Mouse (Mus musculus) urinary bladder, postnatal 4 days (tissue): ENCODE results near the gene Cyp1a2.

Source experiments
- DNase-seq, 2 experiments: peaks; one replicate each; pipeline ENCODE4 v3.0.0; 2021 to 2022; ENCODE audit warnings: low spot score in 2 of 2

Cyp1a2 gene

DNA sequence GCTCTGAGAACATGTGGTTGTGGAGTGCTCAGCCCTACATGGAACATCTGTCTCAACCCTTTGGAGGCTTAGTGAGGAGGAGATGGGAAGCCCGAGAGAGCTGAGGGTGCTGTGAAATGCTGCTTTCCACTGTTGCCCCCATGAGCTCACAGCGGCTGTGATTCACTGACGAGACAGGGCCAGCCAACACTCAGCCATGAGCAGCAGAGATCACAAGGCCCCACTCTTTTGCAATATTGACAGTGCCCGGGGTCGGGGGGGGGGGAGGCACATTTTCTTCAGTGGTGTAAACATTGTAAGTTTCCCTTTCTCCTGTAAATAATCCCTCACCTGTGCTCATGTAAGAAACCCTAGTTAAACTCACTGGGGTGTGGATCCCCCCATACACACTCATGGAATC is 12.0 kb downstream of the Cyp1a2 start:
- no peak for DNase-seq

DNA sequence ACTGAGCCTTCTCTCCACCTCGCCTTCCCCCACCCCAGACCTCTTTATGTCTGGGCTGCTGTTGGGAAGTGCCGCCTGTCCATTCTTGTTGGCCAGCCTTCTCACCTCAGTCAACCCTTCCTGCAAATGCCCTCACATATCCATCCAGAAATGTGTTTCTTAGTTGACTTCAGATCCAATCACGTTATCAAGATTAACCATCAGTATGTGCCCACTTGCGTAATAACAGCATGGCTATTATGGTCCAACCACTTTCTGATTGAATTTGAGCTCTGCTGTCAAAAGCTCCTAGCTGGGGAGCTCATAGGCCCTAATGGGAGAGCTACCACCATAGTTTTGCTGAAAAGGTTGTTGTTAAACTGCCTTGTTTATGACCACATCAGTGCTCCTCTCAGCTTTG is 12.5 kb downstream of the Cyp1a2 start:
- DNase-seq, result no peak

DNA sequence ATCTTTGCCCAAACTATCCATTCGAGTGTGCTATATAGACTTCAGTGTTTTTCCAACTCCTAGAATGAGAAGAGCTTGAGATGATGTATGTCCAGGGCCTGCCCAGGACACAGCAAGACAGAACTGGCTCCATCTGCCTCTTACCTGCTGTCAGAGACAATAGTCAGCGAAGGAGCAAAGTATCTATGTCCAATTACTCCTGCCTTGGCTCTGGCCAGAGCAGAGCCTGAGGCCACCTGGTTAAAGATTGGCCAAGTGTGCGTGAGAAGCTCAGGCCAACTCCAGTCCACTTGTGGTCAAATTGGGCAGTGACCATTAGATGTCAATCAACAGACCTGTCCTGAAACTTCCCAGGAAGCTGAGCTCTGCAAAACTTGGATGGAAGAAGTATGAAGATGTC is 13.9 kb downstream of the Cyp1a2 start:
- DNase-seq, result no peak

DNA sequence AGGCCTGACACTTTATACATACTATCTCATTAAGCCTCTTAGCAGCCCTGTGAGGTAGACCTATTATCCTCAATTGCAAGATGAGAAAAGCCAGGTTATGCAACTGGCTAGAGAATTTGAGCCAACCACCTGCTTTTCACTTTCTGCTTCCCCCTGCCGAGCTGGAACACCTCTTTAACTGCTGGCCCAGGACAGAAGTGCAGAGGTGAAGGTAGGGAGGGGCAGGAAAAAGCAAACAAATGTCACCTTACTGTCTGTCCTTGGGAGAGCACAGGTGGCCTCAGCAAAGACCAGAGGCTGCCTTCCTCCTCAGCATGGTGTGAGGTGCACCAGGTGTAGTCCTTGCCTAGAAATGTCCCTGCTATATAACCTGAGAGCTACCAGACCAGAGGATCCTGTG is 15.2 kb downstream of the Cyp1a2 start:
- DNase-seq, result no peak

DNA sequence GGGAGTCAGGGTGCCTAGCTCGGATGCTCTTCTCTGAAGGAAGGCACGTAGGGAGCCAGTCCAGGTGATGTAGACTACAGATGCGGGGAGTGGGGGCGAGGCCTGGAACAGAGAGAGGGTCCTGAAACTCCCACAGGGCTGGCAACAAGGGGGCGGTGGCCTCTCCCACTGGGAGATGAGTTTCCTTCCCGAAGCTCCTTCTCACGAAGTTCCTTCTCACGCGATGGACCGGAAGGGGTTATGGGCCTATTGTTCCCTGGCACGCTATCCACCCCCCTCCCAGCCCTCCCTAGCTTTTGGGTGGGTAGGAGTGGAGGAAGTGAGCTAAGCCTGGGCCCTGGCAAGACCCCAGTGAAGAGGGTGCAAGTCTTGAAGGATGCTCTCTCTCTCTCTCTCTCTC is 15.7 kb downstream of the Cyp1a2 start:
- no peak for DNase-seq

DNA sequence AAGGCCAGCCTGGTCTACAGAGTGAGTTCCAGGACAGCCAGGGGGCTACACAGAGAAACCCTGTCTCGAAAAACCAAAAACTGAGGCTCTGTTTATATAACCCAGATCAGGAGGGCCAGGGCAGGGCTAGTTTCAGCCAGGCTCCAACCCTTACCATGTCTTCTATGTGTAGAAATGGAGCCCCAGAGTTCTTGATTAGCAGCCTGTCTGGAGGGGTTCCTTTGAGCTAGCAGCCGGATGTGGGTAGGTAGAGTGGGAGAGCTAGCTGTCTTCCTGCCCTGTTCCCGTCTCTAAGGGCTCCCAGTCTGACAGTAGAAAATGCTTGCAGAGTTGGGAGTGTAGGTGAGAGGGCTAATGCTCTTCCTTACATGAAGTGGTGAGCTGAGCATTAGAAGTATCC is 16.4 kb downstream of the Cyp1a2 start:
- no peak for DNase-seq

DNA sequence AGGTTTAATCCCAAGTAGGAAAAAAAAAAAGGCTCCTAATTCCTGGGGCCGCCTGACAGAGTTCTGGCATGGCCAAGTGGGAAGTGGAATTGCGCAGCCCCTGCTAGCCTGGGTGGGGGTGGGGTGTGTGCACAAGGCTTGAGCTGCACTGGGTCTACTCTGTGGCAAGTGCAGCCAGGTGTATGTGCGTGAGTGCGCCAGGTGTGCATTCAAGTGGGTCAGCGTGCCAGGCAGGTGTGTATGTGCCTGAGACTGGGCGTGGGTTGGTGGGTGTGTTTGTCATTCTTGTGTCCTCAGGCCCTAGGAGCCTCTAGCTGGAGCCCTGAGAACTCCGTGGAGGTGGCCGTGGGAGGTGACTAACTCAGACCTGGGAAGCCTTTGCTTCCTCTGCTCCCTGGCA is 17.0 kb downstream of the Cyp1a2 start:
- no peak for DNase-seq

DNA sequence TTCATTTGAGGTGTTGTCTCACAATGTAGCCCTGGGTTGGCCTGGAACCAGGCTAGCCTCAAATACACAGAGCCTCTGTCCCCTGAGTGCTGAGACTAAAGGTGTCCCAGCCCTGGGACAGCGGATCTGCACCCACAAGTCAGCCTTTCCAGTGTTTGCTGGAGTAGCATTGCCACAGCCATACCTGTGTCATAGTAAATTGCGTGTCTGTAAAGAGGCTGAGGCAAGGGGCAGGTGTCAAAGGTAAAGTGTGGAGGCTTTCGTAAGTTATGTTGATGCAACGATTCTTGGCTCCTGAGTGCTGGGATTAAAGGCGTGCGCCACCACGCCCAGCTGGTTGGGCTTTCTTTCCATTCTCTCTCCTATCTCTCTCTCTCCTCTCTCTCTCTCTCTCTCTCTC is 18.9 kb downstream of the Cyp1a2 start:
- no peak for DNase-seq

DNA sequence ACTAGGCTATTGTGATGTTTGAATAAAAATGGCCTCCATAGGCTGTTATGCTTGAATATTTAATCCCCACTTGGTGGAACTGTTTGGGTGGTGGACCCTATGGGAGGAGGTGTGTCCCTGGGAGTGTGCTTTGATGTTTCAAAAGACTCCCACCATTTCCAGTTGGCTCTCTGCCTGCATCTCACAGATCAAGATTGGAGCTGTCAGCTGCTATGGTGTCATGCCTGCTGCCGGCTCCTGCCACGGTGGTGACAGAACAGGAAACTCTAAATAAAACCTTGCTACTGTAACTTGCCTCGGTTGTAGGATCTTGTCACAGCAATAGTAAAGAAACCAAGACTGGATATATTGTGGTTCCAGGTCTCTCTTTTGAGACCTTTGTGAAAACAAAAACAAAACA is 22.0 kb downstream of the Cyp1a2 start:
- no peak for DNase-seq

DNA sequence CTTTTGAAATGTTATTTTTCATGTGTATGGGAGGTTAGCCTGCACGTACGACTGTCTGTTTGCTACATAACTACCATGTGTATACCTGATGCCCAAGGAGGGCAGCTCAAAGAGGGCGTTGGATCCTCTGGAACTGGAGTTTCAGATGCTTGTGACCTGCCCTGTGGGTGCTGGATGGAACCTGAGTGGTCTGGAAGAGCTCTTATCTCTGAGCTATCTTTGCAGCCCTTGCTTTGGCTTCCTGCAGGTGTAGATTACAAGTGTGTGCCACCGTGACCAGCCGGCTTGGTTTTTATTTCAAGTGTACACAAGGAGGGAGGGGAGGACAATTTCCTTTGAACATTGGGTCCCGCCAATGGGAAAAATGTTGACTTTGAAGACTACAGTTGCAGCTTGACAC is 23.0 kb downstream of the Cyp1a2 start:
- no peak for DNase-seq

DNA sequence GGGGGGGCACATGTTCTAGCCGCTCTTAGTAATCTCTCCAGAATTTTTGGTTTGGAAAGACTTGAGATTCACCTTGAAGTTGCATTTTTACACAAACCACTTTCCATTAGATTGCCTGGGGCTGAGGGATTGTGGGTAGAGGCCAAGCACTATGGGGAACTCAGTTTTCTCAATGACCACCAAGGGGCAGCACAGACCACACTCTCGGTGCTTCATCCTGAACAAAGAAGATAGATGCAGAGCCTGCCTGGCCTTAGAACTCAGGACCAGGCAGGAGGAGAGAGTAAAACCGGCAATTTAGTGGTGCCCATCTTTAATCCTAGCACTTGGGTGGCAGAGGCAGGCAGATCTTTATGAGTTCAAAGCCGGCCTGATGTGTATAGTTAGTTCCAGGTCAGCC is 23.7 kb downstream of the Cyp1a2 start:
- peak in 1 of 2 experiments; percentile 51 for DNase-seq

DNA sequence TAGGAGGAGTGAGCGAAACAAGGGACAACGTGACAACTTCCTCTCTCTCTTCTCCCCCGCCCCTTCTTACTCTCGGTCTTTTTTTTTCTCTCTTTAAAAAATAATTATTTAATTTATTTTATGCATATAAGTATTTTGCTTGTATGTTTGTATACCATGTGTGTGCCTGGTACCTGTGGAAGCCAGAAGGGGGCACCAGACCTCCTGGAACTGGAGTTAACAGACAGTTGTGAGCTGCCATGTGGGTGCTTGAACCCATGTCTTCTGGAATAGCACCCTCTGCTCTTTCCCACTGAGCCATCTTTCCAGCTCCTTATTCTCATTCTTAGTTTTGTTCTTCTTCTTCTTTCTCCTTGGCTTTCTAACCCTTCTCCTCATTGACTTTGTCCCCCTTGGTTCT is 24.5 kb downstream of the Cyp1a2 start:
- DNase-seq, result no peak

DNA sequence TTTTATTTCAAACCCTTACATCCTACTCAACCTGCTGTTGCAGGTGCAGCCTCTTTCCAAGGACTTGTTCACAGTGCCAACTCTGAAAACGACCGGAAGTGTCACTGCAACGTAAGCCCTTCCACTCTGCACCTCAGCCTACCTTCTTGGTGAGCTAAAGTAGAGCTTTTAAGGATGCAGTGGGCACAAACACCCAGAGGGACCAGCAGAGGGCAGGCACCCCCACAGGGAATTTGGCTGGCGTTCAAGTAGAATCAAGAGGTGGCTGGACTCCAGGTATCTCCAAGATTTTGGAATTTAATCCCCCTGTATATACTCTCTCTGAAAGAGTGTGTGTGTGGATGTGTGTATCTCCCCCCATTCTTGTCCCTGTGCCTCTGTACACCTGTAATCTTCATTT is 25.7 kb downstream of the Cyp1a2 start:
- no peak for DNase-seq

DNA sequence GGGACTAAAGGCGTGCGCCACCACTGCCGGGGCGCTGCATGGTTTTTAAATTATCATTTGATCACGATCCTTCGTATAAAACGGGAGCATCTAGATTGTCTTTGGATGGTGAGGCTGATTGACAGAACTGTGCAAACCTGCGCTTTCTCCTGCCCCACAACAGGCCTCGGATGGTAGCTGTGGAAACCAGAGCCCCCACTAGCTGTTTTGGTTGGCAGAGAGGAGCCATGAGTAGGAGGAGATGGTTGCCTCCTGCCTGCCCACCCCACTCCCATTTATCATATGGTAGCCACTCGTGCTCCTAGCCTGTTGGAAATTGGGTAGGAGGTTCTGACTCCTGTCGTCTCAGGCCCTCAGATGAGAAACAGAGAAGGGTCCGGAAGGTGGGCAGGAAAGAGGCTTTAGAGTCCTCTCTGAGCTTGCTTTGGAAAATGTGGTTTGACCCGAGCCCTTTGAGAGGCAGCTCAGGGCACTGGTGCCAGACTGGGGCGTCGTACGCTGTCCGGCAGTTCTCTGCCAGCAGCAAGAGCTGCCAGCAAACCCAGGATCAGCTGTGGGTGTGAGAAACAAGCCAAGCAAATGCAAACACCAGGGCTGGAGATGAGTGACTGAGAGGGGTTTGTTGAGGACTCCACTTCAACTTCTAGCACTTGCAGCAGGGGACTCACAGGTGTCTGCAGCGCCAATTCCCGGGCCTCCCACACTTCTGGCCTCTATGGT is 26.7 kb downstream of the Cyp1a2 start:
- no peak for DNase-seq

DNA sequence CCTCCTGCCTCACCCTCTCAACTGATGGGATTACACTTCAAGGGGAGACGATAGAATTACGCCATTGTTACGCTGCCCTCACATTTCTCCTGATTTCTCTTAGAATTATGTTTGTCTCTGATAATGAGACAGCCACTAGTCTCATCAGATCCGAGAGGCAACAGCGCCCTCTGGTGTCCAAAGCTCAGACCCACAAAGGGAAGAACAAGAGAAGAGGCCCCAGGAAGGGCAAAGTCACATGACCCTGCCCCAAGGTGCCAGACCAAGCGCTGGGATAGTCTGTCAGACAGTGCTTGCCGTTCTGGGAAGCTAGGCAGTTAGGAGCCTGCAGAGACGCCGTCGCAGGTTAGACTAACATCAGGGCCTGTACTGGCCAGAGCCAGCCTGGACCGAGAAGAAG is 27.8 kb downstream of the Cyp1a2 start:
- DNase-seq, result peak; percentile 86 to 97

DNA sequence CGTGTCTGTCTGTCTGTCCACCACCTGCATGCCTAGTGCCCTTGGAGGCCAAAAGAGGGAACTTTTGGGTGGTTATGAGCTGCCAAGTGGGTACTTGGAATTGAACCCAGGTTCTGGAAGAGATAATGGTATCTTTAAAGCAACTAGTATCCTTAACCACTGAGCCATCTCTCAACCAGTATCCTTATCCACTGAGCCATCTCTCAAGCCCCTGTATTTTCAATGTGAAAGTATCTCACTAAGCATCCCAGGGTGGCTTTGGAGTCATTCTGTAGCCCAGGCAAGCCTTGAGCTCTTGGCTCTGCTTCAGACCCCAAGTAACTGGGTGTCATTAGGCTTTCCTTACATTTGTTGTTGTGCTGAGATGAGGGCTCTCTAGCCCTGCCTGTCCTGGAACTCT is 28.5 kb downstream of the Cyp1a2 start:
- DNase-seq, result no peak

DNA sequence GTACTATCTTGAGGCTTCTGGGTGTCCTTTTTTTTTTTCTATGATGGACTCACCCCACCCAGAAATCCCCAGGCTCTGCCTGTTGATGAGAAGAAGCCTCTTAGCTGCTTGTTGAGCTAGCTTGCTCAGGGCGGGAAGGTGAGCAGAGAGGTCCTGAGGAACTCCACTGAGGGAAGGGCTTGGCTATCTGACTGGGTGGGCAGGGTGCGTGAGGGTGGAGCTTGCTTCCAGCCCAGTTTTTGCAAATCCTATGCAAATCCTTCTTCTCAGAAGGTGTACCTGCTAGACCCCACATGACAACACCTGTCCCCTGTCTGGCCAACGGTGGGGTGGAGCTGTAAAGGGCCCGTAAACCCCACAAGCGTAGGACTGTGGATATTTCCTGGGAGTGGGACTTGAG is 30.2 kb downstream of the Cyp1a2 start, which contains the start of gene Csk:
Gene Csk, minus strand, starts transcription at position 349 of the 400 bp plus-strand sequence.
- no peak for DNase-seq

DNA sequence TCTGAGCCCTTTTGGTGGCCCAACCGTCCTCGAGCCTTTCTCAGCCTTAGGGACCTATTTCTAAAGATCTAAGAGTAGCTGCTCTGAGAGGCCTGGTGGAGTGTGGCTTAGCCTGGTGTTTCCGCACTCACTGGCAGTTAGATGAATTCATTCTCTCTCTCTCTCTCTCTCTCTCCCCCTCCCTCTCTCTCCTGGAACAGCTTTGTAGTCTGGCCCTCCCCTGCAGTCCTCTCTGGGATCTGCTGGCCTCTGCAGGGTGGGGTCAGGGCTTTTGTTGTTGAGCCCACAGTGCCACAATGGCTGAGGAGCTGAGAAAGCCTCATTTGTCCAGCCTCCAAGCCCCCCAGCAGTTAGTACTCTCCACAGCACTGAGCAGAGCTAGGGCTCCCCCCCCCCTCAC is 30.6 kb downstream of the Cyp1a2 start:
- DNase-seq, result no peak

DNA sequence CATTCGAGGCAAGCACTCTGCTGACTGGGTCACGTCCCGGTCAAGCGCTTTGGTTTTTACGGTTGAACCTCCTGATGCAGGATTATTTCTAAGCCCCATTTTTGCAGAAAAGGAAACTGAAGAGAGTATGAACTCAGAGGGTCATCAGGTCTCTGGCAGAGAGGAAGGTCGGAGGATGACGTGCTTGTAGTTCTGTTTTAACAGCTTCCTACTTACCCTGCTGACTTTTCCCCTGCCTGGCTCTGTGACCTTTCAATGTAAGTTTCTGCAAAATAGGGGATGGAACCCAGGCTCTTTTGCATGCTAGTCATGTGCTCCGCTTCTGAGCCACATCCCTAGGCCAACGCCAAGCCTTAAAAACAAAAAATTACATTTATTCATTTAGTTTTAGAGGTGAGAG is 31.2 kb downstream of the Cyp1a2 start:
- no peak for DNase-seq

DNA sequence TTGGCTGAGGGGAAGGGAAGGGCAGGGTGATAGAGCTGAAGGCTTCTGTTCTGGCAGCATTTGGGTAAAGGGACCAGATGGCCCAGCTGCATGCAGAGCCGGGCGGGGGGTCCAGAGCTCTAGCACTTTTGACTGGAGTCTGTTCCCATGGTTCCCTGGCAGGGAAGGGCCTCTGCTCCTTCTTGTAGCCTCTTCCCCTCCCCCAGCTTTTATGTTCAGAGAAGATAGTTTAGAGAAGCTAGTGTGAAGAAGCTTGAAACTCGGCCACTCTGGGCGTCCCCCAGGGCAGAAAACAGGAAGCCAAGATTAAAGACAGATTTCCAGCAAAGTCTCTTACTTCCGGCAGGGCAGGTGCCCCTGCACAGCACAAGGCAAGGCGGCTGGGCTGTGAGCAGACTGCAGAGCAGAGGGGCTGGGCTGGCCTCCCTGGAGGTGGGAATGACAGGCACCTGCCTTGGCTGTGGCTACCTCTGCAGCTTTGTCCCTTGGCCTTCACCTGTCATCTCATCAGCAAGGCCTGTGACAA is 32.7 kb downstream of the Cyp1a2 start:
- DNase-seq, result no peak

DNA sequence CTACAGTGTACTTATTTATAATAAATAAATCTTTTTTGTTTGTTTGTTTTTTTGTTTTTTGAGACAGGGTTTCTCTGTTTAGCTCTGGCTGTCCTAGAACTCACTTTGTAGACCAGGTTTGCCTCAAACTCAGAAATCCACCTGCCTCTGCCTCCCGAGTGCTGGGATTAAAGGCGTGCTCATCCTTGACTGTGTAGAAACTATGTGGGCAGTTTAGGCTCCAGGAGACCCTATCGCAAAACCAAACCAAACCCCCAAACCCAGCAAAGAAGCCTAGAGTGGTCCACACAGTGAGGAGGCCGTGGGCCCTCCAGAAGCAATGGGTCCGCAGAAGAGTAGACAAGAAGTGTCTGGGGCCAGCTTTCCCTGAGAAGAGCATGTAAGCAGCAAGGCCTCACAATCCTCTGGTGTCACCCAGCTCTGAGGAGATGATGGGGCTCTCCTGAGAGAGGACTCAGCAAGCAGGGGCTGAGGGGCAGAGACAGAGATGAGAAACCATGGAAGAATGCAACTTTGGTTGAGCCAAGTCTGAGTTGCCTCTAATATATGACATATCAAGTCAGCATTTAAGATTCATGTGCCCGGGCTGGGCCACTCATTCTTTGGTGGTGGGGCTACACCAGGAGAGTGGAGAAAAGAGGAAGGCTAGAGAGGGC is 33.2 kb downstream of the Cyp1a2 start:
- no peak for DNase-seq

DNA sequence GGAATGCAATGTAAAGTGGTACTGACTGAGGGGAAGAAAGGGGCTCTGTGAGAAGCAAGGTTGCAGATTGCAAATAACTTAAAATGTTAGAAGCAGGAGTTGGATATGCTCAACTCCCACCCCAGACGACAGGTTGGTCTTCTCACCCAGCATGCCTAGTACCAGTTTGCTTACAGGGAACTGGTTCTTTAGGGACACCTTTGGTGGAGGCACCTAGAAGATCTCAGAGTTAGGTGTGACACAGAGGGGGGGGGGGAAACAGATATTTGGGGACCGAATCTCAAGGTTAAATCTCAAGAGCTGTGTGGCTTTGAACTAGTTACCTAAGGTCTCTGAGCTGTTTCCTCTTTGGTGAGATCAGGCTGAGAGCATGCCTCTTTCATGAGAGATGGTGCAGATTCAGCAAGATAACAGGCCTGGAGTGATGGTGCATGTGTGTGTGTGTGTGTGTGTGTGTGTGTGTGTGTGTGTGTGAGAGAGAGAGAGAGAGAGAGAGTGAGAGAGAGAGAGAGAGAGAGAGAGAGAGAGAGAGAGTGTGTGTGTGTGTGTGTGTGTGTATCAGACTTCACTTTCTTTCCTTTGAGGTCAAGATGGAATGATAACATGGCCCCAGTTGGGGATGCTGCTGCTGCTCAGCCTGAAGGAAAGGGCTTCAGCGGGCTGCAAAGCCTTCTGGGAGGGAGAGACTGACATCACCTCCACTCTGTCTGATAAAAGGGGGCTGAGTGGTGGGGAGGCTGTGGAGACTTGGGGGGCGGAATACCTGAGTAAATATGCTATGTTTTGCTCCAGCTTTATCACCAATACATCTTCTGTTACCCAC is 36.0 kb downstream of the Cyp1a2 start:
- DNase-seq, result no peak
